Mouse (Mus musculus): ENCODE results near the gene Eif4h.

DNA sequence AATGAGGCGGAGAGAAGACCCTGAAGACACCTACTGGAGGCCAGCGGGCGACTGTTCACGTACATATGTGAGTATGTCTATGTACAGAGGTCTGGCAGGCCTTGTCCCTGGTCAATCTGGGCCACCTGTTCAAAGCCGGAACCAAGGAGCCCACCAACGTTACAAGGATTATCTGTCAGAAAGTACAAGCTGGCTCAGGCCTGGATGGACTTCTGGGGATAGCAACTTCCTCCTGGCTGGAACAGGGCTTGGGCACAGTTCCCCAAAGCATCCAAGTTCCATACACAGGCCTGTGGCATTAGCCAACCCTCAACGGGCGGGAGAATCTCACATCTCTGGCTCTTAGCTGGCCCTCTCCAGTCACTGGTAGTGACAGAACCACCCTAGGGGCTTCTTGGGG lies 25.0 kb downstream of the Eif4h start:
- TF ChIP-seq POLR2A (IDR thresholded peaks at IDR 0.05; ENCODE audit: borderline replicate concordance, extremely low read depth, insufficient read depth, insufficient read length, poor library complexity, severe bottlenecking): no peak
- no peak for TF ChIP-seq CTCF (IDR thresholded peaks at IDR 0.05; ENCODE audit: borderline replicate concordance, extremely low read depth, insufficient read depth, insufficient read length)
